Mouse (Mus musculus): ENCODE data around the gene Map3k9. TPM values are rescaled to one million over a fixed set of nuclear protein-coding genes. Genes with fewer than 3 reads are reported as not detected.

The Map3k9 gene
- total RNA-seq, 2 experiments from 2014 or later = 0.22 TPM

DNA sequence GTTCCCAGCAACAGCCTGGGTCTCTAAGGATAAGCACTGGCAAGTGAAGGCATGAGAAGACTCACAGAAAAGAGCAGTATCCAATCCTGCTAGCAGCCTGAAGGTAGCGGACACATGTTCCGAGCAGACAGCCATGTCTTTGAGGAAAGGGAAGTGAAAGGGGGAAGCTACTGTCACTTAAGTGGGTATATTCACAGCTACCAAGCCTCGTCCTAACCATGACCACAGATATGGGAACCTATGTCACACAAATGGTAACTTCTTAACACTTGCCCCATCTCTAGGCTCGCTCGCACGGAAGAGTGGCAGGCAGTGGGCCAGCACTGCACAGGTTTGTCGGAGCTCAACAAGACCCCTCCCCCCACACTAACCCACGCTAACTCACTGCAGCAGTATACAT lies 61.3 kb downstream of the Map3k9 start:
- no peak for DNase-seq
- intact Hi-C loops (cut with DNase I) = no loop called here

DNA sequence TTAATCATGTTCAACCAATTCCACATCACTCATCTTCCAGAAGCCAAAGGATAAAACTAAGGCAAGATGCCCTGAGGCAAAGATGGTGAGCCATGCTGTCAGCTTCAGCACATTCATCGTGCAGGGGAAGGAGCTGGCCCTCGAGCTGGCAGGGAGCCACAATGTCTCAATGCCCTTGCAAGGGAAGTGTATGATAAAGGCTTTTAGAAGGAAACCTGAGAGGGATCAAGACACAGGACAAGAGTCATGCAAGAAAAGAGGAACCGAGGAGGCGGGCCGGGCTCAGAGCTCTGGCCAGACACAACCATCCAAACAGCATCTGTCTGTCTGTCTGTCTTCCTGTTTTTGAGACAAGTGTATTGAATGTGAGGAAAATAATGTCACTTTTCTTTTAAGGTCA lies 61.8 kb downstream of the Map3k9 start:
- DNase-seq = peak; percentile 10 to 32
- intact Hi-C loops (cut with DNase I) = no loop called here

- no peak for DNase-seq
- intact Hi-C loops (cut with DNase I) = loop anchor here (1.0 kb wide), 1 partner anchor 8 kb away; no protein-coding TSS in a partner anchor
Observed at GRCm38 (mm10) chr12:81712618-81713017, 68.4 kb downstream of the Map3k9 start.

DNA sequence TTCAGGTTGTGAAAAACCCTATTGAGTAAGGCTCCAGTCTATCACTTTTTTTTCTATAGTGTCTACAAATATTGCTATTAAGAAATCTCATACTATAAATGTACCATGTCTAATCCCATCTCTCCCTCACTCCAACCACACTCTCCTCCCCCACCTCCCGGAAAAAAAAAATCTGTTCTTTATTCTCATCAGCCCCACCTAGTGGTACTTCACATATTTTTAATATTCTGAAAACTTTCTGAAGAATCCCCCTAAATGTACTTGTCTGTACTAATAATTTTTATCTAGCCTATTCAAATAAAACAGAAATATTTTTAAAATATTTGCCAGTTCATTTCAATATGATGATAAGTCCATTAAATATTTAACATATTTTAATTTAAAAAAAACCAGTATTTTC lies 78.1 kb downstream of the Map3k9 start:
- intact Hi-C loops (cut with DNase I) = loop anchor here (1.0 kb wide), 1 partner anchor 84 kb away; no protein-coding TSS in a partner anchor
- no peak for DNase-seq

DNA sequence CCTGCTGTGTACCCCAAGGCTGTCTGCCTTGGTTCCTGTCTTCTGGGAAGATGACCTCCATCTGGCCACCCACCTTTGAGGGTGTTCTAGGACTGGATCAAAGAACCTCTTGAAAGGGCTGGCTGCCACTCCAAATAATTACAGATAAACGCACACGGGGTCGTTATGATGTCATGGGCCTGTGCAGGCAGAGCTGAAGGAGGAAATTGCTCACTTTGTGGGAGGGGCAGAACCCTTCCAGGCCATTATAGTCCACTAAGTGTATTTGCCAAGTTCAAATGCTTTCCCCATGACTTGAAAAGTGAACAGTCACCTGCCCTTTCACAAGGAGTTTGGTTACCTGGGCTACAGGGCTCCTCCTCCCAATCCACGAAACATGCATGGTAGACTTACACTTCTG lies 83.0 kb downstream of the Map3k9 start:
- intact Hi-C loops (cut with DNase I) = no loop called here
- no peak for DNase-seq

GRCm38 (mm10) chr12:81691177-81691730 lies 89.7 kb downstream of the Map3k9 start:
- no peak for DNase-seq
- intact Hi-C loops (cut with DNase I) = no loop called here

DNA sequence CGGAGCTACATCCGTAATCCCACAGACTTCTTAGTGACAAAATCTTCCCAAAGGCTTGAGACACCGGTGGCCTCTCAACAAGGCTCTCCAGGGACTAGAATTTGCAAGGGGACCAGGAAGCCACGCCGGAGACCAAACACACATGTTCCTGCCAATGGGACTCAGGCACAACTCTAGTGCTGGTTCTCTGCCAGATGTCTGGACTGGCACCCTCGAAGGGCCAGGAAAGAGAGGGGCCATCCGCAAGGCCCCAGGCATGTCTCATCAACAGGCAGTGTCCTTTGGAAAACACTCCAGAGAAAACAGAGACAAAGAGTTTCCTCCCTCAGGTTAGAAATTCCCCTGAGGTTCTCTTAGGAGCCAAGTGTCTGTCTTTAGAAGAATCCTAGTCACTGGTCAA lies 90.2 kb downstream of the Map3k9 start:
- DNase-seq = no peak
- intact Hi-C loops (cut with DNase I) = no loop called here

- no peak for DNase-seq
- intact Hi-C loops (cut with DNase I) = no loop called here
Observed at GRCm38 (mm10) chr12:81690111-81690510, 90.9 kb downstream of the Map3k9 start.

DNA sequence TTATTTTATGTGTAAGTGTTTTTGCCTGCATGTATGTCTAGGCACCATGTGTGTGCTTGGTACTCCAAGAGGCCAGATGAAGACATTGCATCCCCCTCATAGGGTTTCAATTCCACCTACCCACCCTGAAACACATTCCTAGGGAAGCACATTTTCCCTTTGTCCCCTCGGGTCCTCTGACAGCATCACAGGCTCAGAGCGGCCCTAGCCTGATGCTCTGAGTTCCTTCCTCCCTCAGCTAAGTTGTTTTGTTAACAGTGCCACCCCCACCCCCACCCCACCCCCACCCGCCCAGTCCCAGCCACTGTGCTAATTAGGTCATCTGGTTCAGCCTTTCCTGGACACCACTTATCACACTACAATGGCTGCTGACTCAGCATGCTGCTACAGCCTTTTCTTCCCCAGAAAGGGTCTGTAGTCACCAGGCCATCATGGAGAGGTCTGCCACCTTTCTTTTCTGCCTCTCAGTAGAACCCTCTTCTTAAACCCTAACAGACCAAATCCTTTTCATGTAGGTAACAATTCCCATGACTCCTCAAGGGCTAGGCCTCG lies 91.4 kb downstream of the Map3k9 start:
- intact Hi-C loops (cut with DNase I) = no loop called here
- no peak for DNase-seq

GRCm38 (mm10) chr12:81688537-81688936 lies 92.4 kb downstream of the Map3k9 start:
- intact Hi-C loops (cut with DNase I) = no loop called here
- peak; percentile 30 to 43 for DNase-seq

DNA sequence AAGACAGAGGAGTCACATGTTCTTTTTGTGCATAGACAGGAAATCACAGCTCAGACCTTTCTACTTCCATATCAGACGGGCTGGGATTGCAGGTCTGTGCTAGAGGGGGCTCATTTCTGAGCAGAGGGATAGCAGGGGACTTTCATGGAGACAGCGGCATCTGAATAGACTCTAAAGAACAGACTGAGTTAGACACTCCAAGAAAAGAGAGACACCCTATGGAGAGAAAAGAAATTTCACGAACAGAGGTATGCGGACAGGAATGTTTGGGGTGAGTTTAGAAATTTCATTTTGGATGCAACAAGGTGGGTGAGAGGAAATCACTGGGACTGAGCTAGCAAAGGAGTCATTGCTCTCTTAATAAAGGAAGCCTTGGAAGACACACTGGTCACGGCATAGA lies 93.1 kb downstream of the Map3k9 start:
- intact Hi-C loops (cut with DNase I) = no loop called here
- DNase-seq = no peak

DNA sequence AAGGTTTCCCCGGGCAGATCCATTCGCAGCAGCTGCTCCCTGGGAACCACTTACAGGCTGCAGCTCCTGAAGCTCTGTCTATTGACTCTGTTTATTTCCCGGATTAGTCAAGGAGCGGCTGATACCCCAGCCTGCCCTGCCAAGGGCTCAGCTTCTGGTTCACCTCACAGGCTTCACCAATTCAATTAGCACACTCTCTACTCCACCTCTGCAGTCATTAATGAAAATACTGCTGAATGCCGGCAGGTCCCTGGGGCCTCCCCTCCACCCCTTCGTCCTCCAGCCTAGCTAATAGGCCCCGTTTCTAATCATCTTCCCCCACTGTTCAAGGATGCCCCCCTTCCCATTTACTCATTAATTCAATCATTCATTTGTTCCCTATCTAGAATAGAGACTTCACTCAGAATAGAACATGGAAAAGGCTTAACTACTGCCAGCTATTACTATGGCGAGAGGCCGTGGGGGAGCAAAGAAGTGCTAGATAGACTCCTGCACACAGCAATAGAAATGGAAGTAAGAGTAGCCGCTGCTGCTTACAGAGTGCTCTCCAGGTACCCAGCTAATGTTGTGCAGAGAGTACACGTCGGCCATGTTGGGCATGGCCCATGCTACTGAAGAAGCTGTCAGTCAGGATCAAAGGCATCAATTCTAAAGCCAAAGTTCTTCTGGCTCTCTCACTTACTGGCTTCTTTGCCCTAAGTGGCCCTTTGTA lies 94.4 kb downstream of the Map3k9 start:
- no peak for DNase-seq
- intact Hi-C loops (cut with DNase I) = no loop called here

- DNase-seq = no peak
- intact Hi-C loops (cut with DNase I) = no loop called here
Observed at GRCm38 (mm10) chr12:81685981-81686380, 95.0 kb downstream of the Map3k9 start.

DNA sequence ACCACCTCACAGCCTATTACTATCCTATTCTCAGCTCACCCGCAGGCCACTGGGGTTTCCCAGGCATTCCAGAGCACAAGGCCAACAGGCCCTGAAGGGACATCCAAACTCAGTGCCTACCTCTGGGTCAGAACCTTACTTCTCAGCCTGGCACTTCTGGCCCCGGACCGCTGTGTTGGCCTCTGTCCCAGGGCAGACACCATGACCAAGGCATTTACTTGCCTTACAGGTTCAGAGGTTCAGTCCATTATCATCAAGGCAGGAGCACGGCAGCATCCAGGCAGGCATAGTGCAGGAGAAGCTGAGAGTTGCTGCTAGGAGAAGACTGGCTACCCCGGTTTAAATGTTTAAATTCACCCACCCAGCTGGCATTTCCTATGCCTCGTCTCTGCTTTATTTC lies 96.9 kb downstream of the Map3k9 start:
- intact Hi-C loops (cut with DNase I) = no loop called here

DNA sequence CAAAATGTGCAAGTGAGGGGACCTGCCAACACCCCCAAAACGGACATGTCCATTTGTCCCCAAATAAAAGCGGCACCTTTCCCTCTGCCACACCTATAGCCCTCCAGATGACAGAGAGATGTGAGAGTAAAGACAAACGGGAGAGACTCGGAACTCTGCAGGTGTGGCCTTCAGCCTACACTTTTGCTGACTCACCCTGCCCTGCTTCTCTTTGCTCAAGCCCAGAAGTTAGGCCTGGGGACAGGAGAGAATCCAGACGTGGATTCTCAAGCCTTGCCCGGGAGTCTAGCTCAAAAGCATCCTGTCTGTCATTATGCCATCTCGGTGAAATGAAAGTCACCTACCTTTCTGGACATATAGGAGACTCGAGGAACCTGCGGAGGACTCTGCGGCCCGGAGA lies 97.6 kb downstream of the Map3k9 start:
- intact Hi-C loops (cut with DNase I) = no loop called here
- no peak for DNase-seq

More for the DNA sequence above, 96.9 kb downstream of the Map3k9 start:
- DNase-seq = no peak

DNA sequence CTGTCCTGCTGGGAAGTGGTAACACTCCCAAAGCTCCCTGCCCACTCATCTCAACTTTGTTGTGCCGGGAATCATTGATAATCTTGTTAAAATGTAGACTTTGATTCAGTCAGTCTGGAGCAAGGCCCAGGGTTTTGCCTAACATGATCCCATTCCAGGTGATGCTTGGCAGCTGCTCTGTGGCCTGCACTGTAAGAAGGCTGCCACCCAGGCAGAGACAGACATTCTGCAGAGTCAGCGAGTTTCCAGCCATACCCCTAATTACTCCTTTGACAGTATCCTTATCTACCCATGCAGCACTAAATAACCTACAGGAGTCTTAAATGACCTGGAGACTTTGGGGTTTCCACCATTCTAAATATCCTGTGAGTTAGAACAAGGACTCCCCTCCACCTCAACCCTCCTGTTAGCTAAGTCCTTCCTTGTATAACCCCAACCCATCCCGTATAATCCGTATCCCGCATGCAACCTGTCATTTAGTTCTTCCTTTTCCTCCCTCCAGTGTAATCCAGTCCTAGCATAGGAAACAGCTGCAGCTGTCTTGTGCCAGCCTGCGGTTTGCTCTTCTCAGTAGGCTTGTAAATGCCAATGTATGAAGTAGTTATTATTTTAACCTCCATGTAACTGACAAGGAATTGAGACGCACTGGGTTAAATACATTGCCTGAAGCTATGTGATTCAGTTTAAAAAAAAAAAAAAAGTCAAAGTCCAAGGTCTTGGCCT lies 101.0 kb downstream of the Map3k9 start:
- no peak for DNase-seq
- intact Hi-C loops (cut with DNase I) = no loop called here

GRCm38 (mm10) chr12:81675557-81675956 lies 105.4 kb downstream of the Map3k9 start:
- DNase-seq = no peak
- intact Hi-C loops (cut with DNase I) = no loop called here

All from heart, postnatal 36 days (tissue).